Mouse (Mus musculus) heart, embryonic 13.5 days (tissue): ENCODE measurements at regions not wholly inside any gene's neighbourhood (a gene's known extent, or its start where the extent isn't known, plus 50 kb on each side); places are given as distances from the start of the nearest gene placed in this dataset.

ENCODE experiments used
- ATAC-seq: fragments of 200-750 bp; cut with Nextera tagmentation; 2 replicates; pipeline ENCODE4 v1.8.0; 2017; ENCODE audit warnings: moderate TSS enrichment; ENCODE audit not compliant: insufficient number of reproducible peaks, low FRiP score, low TSS enrichment; ENCODE audit errors: extremely low read depth
- H3K27ac ChIP-seq: fragments of 300-500 bp; sonication (generic); replicated peaks from 2 replicates; pipeline ENCODE4 v1.5.1; 2015; ENCODE audit warnings: moderate library complexity, mild to moderate bottlenecking, inconsistent platforms
- H3K27me3 ChIP-seq: fragments of 300-500 bp; sonication (generic); replicated peaks from 2 replicates; pipeline ENCODE4 v1.6.1; 2015; ENCODE audit warnings: mild to moderate bottlenecking, inconsistent platforms
- H3K36me3 ChIP-seq: fragments of 300-500 bp; sonication (generic); 2 replicates; pipeline ENCODE4 v1.6.1; 2015; ENCODE audit warnings: mild to moderate bottlenecking, inconsistent platforms
- H3K4me1 ChIP-seq: fragments of 300-500 bp; sonication (generic); 2 replicates; pipeline ENCODE4 v1.6.1; 2015; ENCODE audit warnings: inconsistent platforms
- H3K4me2 ChIP-seq: fragments of 300-500 bp; sonication (generic); 2 replicates; pipeline ENCODE4 v1.6.1; 2015; ENCODE audit warnings: inconsistent platforms, mild to moderate bottlenecking, moderate library complexity
- H3K4me3 ChIP-seq: fragments of 300-500 bp; sonication (generic); 2 replicates; pipeline ENCODE4 v1.5.1; 2015; ENCODE audit warnings: moderate library complexity, mild to moderate bottlenecking, inconsistent platforms
- H3K9ac ChIP-seq: fragments of 300-500 bp; sonication (generic); 2 replicates; pipeline ENCODE4 v1.6.1; 2015; ENCODE audit warnings: inconsistent platforms, mild to moderate bottlenecking, moderate library complexity
- H3K9me3 ChIP-seq: fragments of 300-500 bp; sonication (generic); 2 replicates; pipeline ENCODE4 v1.6.1; 2016; ENCODE audit warnings: inconsistent platforms
- WGBS: fragments of 180-500 bp; shearing (Covaris S2); methylation state at CpG from one replicate; pipeline ENCODE4 v1.1.7; 2015; ENCODE audit warnings: mixed read lengths; 5-methylcytosine and 5-hydroxymethylcytosine counted together

- no peaks in the 10 kb centered on the region for H3K27me3 ChIP-seq
- peaks cover 58% of the 10 kb centered on the region for H3K9me3 ChIP-seq
- no peak overlapping the region for H3K27ac ChIP-seq
- WGBS, result 26% methylated on average over 2 of the region's 2 CpGs
- H3K4me3 ChIP-seq, result no peak overlapping the region
- no peak overlapping the region for H3K9ac ChIP-seq
- no peak for ATAC-seq
- no peaks in the 10 kb centered on the region for H3K4me1 ChIP-seq
- H3K4me2 ChIP-seq, result no peak overlapping the region
- H3K36me3 ChIP-seq, result no peaks in the 10 kb centered on the region
Observed at GRCm38 (mm10) chr7:61411701-61412100, 934.7 kb upstream of the Ndn start.

- H3K36me3 ChIP-seq, result no peaks in the 10 kb centered on the region
- H3K4me2 ChIP-seq, result no peak overlapping the region
- ATAC-seq, result no peak
- no peaks in the 10 kb centered on the region for H3K27me3 ChIP-seq
- no peaks in the 10 kb centered on the region for H3K4me1 ChIP-seq
- H3K4me3 ChIP-seq, result no peak overlapping the region
- H3K9me3 ChIP-seq, result peaks cover 27% of the 10 kb centered on the region
- no peak overlapping the region for H3K27ac ChIP-seq
- 60% methylated on average over 3 of the region's 3 CpGs for WGBS
- H3K9ac ChIP-seq, result no peak overlapping the region
Observed at GRCm38 (mm10) chr7:61416558-61416957, 929.8 kb upstream of the Ndn start.

GRCm38 (mm10) chr7:61455805-61456204, 890.6 kb upstream of the Ndn start:
- no peak overlapping the region for H3K4me2 ChIP-seq
- WGBS, result 47% methylated on average over 1 of the region's 1 CpGs
- H3K9me3 ChIP-seq, result 0 out of 2 replicates have a peak, but pooled peaks cover 2% of the 10 kb centered on the region
- H3K36me3 ChIP-seq, result no peaks in the 10 kb centered on the region
- no peak overlapping the region for H3K9ac ChIP-seq
- H3K4me3 ChIP-seq, result no peak overlapping the region
- no peak overlapping the region for H3K27ac ChIP-seq
- ATAC-seq, result no peak
- H3K27me3 ChIP-seq, result no peaks in the 10 kb centered on the region
- H3K4me1 ChIP-seq, result no peaks in the 10 kb centered on the region

GRCm38 (mm10) chr7:61481074-61481473, 865.3 kb upstream of the Ndn start:
- ATAC-seq, result no peak
- Histone ChIP-seq H3K27ac (no peak overlapping the region), H3K4me3 (no peak overlapping the region), H3K4me1 (no peaks in the 10 kb centered on the region), H3K9me3 (peaks cover 6% of the 10 kb centered on the region; the same call in 1 of the 2 replicates), H3K4me2 (no peak overlapping the region), H3K27me3 (no peaks in the 10 kb centered on the region), H3K9ac (no peak overlapping the region), H3K36me3 (no peaks in the 10 kb centered on the region)
- 77% methylated on average over 1 of the region's 1 CpGs for WGBS

- Histone ChIP-seq H3K4me3 (no peak overlapping the region), H3K27me3 (no peaks in the 10 kb centered on the region), H3K9me3 (peaks cover 7% of the 10 kb centered on the region; the same call in 1 of the 2 replicates), H3K4me1 (no peaks in the 10 kb centered on the region), H3K9ac (no peak overlapping the region), H3K36me3 (no peaks in the 10 kb centered on the region), H3K4me2 (no peak overlapping the region), H3K27ac (no peak overlapping the region)
- WGBS, result 56% methylated on average over 2 of the region's 2 CpGs
- ATAC-seq, result no peak
Observed at GRCm38 (mm10) chr7:61514764-61515163, 831.6 kb upstream of the Ndn start.

- Histone ChIP-seq H3K4me1 (no peaks in the 10 kb centered on the region), H3K36me3 (no peaks in the 10 kb centered on the region), H3K27ac (no peak overlapping the region), H3K27me3 (no peaks in the 10 kb centered on the region), H3K4me3 (no peak overlapping the region), H3K4me2 (no peak overlapping the region), H3K9ac (no peak overlapping the region), H3K9me3 (peaks cover 6% of the 10 kb centered on the region; the same call in 1 of the 2 replicates)
- WGBS, result 50% methylated on average over 6 of the region's 6 CpGs
- ATAC-seq, result no peak
Observed at GRCm38 (mm10) chr7:61535121-61535520, 811.2 kb upstream of the Ndn start.
